Mouse (Mus musculus) cerebellum, adult (tissue): ENCODE measurements around the gene Rgs14.

Source experiments
- ATAC-seq: cut with Nextera tagmentation; 2 replicates; pipeline ENCODE4 v1.9.2; 2017; ENCODE audit warnings: mild to moderate bottlenecking, moderate library complexity, mixed read lengths; ENCODE audit not compliant: insufficient number of reproducible peaks, low FRiP score, low TSS enrichment

Gene Rgs14

DNA sequence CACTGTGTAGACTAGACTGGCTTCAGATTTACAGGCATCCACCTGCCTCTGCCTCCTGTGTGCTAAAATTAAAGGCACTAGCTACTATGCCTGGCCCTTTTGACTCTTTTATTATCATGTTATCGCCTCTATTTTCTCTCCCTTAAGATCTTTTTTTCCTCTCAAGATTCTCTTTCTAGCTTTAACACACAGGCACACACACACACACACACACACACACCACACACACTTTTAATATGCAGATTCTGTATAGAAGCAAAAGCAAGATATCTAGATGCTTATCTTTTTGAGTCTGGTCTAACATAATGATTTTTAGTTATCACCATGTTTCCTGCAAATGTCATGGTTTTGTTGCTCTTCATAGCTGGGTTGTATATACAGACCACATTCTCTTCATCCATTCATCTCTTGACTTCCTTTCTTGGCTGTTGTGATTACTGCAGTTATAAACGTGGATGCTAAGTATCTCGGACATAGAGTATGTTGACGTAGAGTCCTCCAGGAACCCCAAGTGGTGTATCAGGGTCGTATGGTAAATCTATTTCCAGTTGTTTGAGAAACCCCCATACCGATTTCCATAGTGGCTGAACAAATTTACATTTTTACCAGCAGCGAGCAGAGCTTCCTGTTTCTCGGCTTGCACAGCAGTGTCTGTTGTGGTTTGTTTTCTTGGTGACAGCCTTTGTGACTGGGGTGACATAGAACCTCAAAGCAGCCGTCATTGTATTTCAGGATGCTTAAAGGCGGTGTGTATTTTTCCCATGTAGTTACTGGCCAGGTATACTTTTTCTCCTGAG lies 62.6 kb downstream of the Rgs14 start:
- ATAC-seq: no peak
